Mouse (Mus musculus) liver, embryonic 14.5 days (tissue): ENCODE measurements around the gene Coro1b.

ENCODE experiments used
- CTCF ChIP-seq: IDR thresholded peaks from 2 replicates; pipeline ENCODE4 v1.5.1; 2016; ENCODE audit warnings: antibody characterized with exemption, low read depth, control low read depth
- EP300 ChIP-seq: IDR thresholded peaks from 2 replicates; pipeline ENCODE4 v1.6.1; 2016; ENCODE audit warnings: antibody characterized with exemption, low read depth

DNA sequence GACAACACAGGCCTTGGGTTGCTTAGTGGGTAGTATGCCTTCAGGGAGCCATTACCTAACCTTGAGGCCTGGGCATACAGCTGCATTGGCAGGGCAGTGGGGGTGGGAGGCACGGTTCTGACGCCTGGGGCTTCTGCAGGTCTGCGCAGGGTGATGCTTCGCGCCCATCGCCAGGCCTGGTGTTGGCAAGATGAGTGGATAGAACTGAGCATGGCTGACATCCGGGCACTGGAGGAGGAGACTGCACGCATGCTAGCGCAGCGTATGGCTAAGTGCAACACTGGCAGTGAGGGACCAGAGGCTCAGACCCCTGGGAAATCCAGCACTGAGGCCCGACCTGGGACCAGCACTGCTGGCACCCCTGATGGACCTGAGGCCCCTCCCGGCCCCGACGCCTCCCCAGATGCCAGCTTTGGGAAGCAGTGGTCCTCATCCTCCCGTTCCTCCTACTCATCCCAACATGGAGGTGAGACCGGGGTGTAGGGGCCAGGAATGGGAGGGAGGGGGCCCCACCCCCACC, 43.7 kb upstream of the Coro1b start:
- no peak for TF ChIP-seq EP300
- TF ChIP-seq CTCF: no peak
